Mouse (Mus musculus) heart, embryonic 16.5 days (tissue): ENCODE results near the gene Mdc1. TPM values are rescaled to one million over a fixed set of nuclear protein-coding genes. Genes with fewer than 3 reads are reported as not detected.

ENCODE experiments used
- ATAC-seq: fragments of 200-750 bp; cut with Nextera tagmentation; replicated peaks from 2 replicates; pipeline ENCODE4 v1.8.0; 2017; ENCODE audit warnings: moderate number of reproducible peaks; ENCODE audit not compliant: insufficient read depth, low FRiP score; ENCODE audit errors: extremely low read depth
- H3K27ac ChIP-seq: fragments of 300-500 bp; sonication (generic); 2 replicates; pipeline ENCODE4 v1.5.1; 2014; ENCODE audit warnings: mild to moderate bottlenecking, low read length, control low read depth, moderate library complexity
- H3K27me3 ChIP-seq: fragments of 300-500 bp; sonication (generic); 2 replicates; pipeline ENCODE4 v1.6.1; 2014; ENCODE audit warnings: low read length, mixed read lengths; ENCODE audit not compliant: control insufficient read depth, insufficient read depth
- H3K36me3 ChIP-seq: fragments of 300-500 bp; sonication (generic); 2 replicates; pipeline ENCODE4 v1.6.1; 2014; ENCODE audit not compliant: control insufficient read depth, insufficient read depth
- H3K4me1 ChIP-seq: fragments of 300-500 bp; sonication (generic); 2 replicates; pipeline ENCODE4 v1.6.1; 2014; ENCODE audit warnings: low read length, mixed read lengths; ENCODE audit not compliant: control insufficient read depth, insufficient read depth
- H3K4me2 ChIP-seq: fragments of 300-500 bp; sonication (generic); 2 replicates; pipeline ENCODE4 v1.6.1; 2014; ENCODE audit warnings: low read depth, mild to moderate bottlenecking, control low read depth, low read length
- H3K4me3 ChIP-seq: fragments of 300-500 bp; sonication (generic); 2 replicates; pipeline ENCODE4 v1.5.1; 2014; ENCODE audit warnings: mild to moderate bottlenecking, control low read depth, low read length
- H3K9ac ChIP-seq: fragments of 300-500 bp; sonication (generic); 2 replicates; pipeline ENCODE4 v1.6.1; 2014; ENCODE audit warnings: low read length, control low read depth
- H3K9me3 ChIP-seq: fragments of 300-500 bp; sonication (generic); replicated peaks from 2 replicates; pipeline ENCODE4 v1.6.1; 2016; ENCODE audit warnings: low read length; ENCODE audit not compliant: control insufficient read depth
- WGBS: fragments of 180-500 bp; shearing (Covaris S2); extraction: QIAGEN DNeasy Blood & Tissue Kit; methylation state at CpG from one replicate; pipeline ENCODE4 v1.1.7; 2014; 5-methylcytosine and 5-hydroxymethylcytosine counted together
- polyA plus RNA-seq: library from polyadenylated mRNA; unstranded; fragments of >200 nt; fragmentation: Nextera tagmentation; extraction: Ambion mirVana; gene quantifications from 2 replicates; pipeline ENCODE4 v1.2.1, GENCODE M21; 2015

Mdc1 gene
- polyA plus RNA-seq, 1 experiment from 2014 or later = 14.7 TPM

- H3K4me2 ChIP-seq = no peak overlapping the region
- H3K27me3 ChIP-seq = no peaks in the 10 kb centered on the region
- peaks cover 14% of the 10 kb centered on the region for H3K36me3 ChIP-seq
- H3K9me3 ChIP-seq = no peaks in the 10 kb centered on the region
- peaks cover 11% of the 10 kb centered on the region for H3K4me1 ChIP-seq
- H3K9ac ChIP-seq = no peak overlapping the region
- no peak overlapping the region for H3K4me3 ChIP-seq
- ATAC-seq = no peak
- H3K27ac ChIP-seq = no peak overlapping the region
- 51% methylated on average over 2 of the region's 2 CpGs for WGBS
Observed at GRCm38 (mm10) chr17:35859835-35860234, 18.5 kb downstream of the Mdc1 start.

GRCm38 (mm10) chr17:35860831-35861197 is 19.5 kb downstream of the Mdc1 start:
- Histone ChIP-seq H3K27me3 (no peaks in the 10 kb centered on the region), H3K4me2 (peak overlapping the region; percentile 66), H3K4me1 (peaks cover 15% of the 10 kb centered on the region), H3K9me3 (no peaks in the 10 kb centered on the region), H3K27ac (peak overlapping the region; percentile 94), H3K9ac (peak overlapping the region; percentile 72), H3K4me3 (peak overlapping the region; percentile 79), H3K36me3 (peaks cover 14% of the 10 kb centered on the region)
- no peak for ATAC-seq
- 6% methylated on average over 12 of the region's 12 CpGs for WGBS

DNA sequence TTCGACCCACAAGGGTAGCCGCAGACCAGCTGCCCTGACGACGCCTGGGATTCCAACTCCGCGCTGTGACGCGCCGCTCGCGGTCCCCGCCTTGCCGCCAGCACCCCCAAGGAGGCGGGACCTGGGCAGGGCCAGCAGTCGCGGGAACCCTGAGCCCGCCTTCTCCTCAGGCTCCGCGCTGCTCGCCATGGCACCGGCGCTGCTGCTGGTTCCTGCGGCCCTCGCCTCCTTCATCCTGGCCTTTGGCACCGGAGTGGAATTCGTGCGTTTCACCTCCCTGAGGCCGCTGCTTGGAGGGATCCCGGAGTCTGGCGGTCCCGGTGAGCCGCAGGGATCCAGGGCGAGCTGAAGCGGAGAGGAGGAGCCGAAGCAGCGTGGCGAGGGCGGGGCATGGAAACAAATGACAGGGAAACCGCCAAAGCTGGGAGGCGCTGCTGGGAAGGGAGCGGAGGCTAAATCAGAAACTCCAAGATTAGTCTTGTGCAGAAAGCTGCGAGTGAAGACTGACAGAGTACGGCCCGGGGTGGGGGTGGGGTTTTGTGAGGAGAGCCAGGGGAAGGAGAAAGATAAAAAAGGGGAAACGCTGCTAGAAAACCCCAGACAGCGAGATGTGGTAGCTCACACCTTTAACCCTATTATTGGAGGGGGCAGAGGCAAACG is 20.0 kb downstream of the Mdc1 start, which contains the start of gene Nrm:
Gene Nrm (plus strand): TSS at position 121 of the 660 bp plus-strand sequence.
- peak; percentile 89 for ATAC-seq
- no peaks in the 10 kb centered on the region for H3K27me3 ChIP-seq
- peak within 1 kb of the TSS; percentile 66 for H3K4me2 ChIP-seq
- peak within 1 kb of the TSS; percentile 79 for H3K4me3 ChIP-seq
- peak within 1 kb of the TSS; percentile 94 for H3K27ac ChIP-seq
- H3K9ac ChIP-seq = peak within 1 kb of the TSS; percentile 72
- H3K4me1 ChIP-seq = peaks cover 15% of the 10 kb centered on the region
- peaks cover 14% of the 10 kb centered on the region for H3K36me3 ChIP-seq
- H3K9me3 ChIP-seq = no peaks in the 10 kb centered on the region
- WGBS = 0% methylated on average over 47 of the region's 47 CpGs

GRCm38 (mm10) chr17:35864832-35865353 is 23.6 kb downstream of the Mdc1 start:
- WGBS = 28% methylated on average over 10 of the region's 10 CpGs
- ATAC-seq = no peak
- H3K4me2 ChIP-seq = peak overlapping the region; percentile 83
- H3K36me3 ChIP-seq = peaks cover 4% of the 10 kb centered on the region; the same call in 1 of the 2 replicates
- H3K27me3 ChIP-seq = no peaks in the 10 kb centered on the region
- peak overlapping the region; percentile 73 for H3K9ac ChIP-seq
- H3K9me3 ChIP-seq = no peaks in the 10 kb centered on the region
- H3K4me3 ChIP-seq = peak overlapping the region; percentile 69
- H3K4me1 ChIP-seq = peaks cover 37% of the 10 kb centered on the region
- peak overlapping the region; percentile 96 for H3K27ac ChIP-seq

GRCm38 (mm10) chr17:35865481-35866280 is 24.4 kb downstream of the Mdc1 start, which contains the start of gene Ppp1r18:
Gene Ppp1r18 (plus strand): TSS chr17:35865593.
- H3K27me3 ChIP-seq = no peaks in the 10 kb centered on the region
- H3K27ac ChIP-seq = peak within 1 kb of the TSS; percentile 96
- under 1% methylated on average over 42 of the region's 48 CpGs for WGBS
- H3K9ac ChIP-seq = peak within 1 kb of the TSS; percentile 73
- ATAC-seq = peak; percentile 56
- H3K9me3 ChIP-seq = no peaks in the 10 kb centered on the region
- H3K4me3 ChIP-seq = peak within 1 kb of the TSS; percentile 69
- H3K4me1 ChIP-seq = peaks cover 40% of the 10 kb centered on the region
- peaks cover 4% of the 10 kb centered on the region; the same call in 1 of the 2 replicates for H3K36me3 ChIP-seq
- peak within 1 kb of the TSS; percentile 83 for H3K4me2 ChIP-seq

- H3K9me3 ChIP-seq = peaks cover 2% of the 10 kb centered on the region; the same call in 1 of the 2 replicates
- peaks cover 43% of the 10 kb centered on the region for H3K4me1 ChIP-seq
- peak overlapping the region; percentile 83 for H3K4me2 ChIP-seq
- H3K9ac ChIP-seq = peak overlapping the region; percentile 73
- H3K4me3 ChIP-seq = peak overlapping the region; percentile 69
- peak; percentile 59 for ATAC-seq
- peak overlapping the region; percentile 96 for H3K27ac ChIP-seq
- H3K36me3 ChIP-seq = peaks cover 7% of the 10 kb centered on the region
- no peaks in the 10 kb centered on the region for H3K27me3 ChIP-seq
- WGBS = under 1% methylated on average over 37 of the region's 38 CpGs
Observed at GRCm38 (mm10) chr17:35866281-35866831, 25.0 kb downstream of the Mdc1 start.

DNA sequence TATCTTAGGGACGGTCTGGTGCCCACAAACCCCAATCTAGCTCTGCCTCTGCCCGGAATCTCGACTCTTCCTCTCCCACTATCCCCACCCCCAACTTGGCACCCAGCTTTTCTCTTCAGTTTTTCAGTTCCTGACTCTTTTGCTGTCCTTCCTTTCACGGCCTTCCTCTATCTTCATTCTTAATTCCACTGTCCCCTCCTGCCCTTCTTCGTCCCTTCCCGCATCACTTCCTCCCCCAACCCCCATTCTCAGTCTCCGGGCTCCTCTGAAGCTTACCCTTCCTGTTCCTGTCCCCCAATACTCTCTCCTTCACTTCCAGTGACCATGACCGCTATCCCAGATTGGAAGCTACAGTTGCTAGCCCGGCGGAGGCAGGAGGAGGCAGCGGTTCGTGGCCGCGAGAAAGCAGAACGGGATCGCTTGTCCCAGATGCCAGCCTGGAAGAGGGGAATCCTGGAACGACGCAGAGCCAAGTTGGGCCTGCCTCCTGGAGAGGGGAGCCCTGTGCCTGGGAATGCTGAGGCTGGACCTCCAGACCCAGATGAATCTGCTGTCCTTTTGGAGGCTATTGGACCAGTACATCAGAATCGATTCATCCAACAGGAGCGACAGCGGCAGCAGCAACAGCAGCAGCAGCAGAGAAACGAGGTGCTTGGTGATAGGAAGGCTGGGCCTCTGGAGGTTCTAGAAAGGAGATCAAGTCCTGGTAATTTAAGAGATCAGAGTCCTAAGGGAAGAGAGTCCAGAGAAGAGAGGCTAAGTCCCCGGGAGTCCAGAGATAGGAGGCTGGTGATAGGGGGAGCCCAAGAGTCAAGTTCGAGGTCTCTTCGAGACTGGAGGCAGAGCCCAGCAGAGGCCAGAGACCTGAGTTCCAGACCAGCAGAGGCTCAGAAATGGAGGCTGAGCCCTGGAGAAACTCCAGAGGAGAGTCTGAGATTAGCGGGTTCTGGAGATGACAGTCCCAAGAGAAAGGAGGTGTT is 25.9 kb downstream of the Mdc1 start:
- ATAC-seq = no peak
- Histone ChIP-seq H3K36me3 (peaks cover 8% of the 10 kb centered on the region), H3K9ac (peak overlapping the region; percentile 73), H3K27ac (peak overlapping the region; percentile 96), H3K4me2 (peak overlapping the region; percentile 83), H3K4me1 (peaks cover 40% of the 10 kb centered on the region), H3K27me3 (no peaks in the 10 kb centered on the region), H3K4me3 (peak overlapping the region; percentile 69), H3K9me3 (peaks cover 3% of the 10 kb centered on the region; the same call in 1 of the 2 replicates)
- 6% methylated on average over 26 of the region's 26 CpGs for WGBS
